ENCODE assay signal across 19 mouse cellular contexts in the genomic region with DNA sequence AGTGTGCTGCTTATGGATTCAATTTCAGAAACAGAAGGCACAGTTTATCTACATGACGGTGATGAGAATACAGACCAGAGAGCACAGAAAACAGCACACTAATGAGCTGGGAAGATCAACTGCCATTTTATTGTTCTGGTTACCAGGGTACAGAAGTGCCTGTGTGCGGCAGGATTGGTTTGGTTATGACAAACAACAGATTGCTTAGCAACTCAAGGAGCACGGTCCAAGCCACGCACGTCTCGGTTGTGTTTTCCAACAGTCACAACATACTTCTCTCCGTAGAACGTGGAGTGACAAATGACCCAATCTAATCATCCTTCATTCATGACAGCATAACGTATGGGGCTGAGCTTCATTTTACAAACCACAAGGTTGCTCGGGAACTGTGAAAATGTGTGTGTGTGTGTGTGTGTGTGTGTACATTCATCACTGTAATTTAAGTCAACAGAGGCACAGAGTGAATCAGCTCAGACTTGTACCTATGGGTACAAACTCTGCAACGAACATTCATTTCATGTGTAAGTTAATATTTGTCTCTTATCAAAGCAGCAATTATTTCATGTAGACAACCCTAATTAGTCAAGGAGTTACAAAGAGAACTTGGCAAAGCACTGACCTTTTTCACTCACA.
A peak's percentile ranks its signal among the peaks of the same experiment; 100 is the strongest.
DNase-seq lines count a peak whose midpoint lies in the region; ATAC-seq and TF ChIP-seq lines count a peak whose summit lies in the region.
"Had no signal": no experiment of that assay in that cellular context is flagged by ENCODE, and none has a peak within 500 bp of the region (broad histone marks: within the 10 kb centered on the region; RNA-seq: fewer than 3 reads in every experiment).

No protein-coding gene starts in this region.

- H3K36me3 ChIP-seq in lung, embryonic 14.5 days (ENCODE audit: insufficient read depth), result no peaks in the 10 kb centered on the region
- no peaks in the 10 kb centered on the region for H3K36me3 ChIP-seq in forebrain, embryonic 12.5 days (replicated peaks)
- H3K36me3 ChIP-seq in forebrain, embryonic 15.5 days, result no peaks in the 10 kb centered on the region
- no peaks in the 10 kb centered on the region for H3K36me3 ChIP-seq in thymus, adult 2 months (ENCODE audit: control insufficient read depth, insufficient read depth, low read length)
- H3K36me3 ChIP-seq: heart, embryonic 10.5 days; liver, embryonic 13.5 days; midbrain, embryonic 12.5 days had no signal

- H3K27ac ChIP-seq in lung, embryonic 14.5 days (ENCODE audit: low read depth), result no peak overlapping the region
- H3K27ac ChIP-seq in forebrain, embryonic 12.5 days, result no peak overlapping the region
- no peak overlapping the region for H3K27ac ChIP-seq in forebrain, embryonic 15.5 days (replicated peaks)
- no peak overlapping the region for H3K27ac ChIP-seq in thymus, adult 2 months (ENCODE audit: control insufficient read depth, insufficient read depth, low read length)
- H3K27ac ChIP-seq: heart, embryonic 10.5 days; left cerebral cortex, adult 2 months; liver, embryonic 13.5 days; midbrain, embryonic 12.5 days had no signal

- H3K9ac ChIP-seq in lung, embryonic 14.5 days, result no peak overlapping the region
- no peak overlapping the region for H3K9ac ChIP-seq in forebrain, embryonic 12.5 days
- H3K9ac ChIP-seq in forebrain, embryonic 15.5 days (replicated peaks), result no peak overlapping the region
- H3K9ac ChIP-seq: liver, embryonic 13.5 days; midbrain, embryonic 12.5 days had no signal

- 38% methylated on average over 11 of the region's 11 CpGs for WGBS in lung, embryonic 14.5 days
- WGBS in forebrain, embryonic 12.5 days, result 59% methylated on average over 11 of the region's 11 CpGs
- WGBS in forebrain, embryonic 15.5 days, result 49% methylated on average over 11 of the region's 11 CpGs
- 93% methylated on average over 11 of the region's 11 CpGs for WGBS in thymus, adult 2 months

- ATAC-seq in lung, embryonic 14.5 days (ENCODE audit: insufficient read depth), result no peak
- peak; percentile 46; the same call in 1 of the 2 replicates for ATAC-seq in forebrain, embryonic 12.5 days (ENCODE audit: low FRiP score)
- peak; percentile 70 for ATAC-seq in forebrain, embryonic 15.5 days (replicated peaks)
- ATAC-seq: CD4-positive, CD25-positive, alpha-beta regulatory T cell, adult 4 months; intestine, embryonic 16.5 days had no signal

- no peaks in the 10 kb centered on the region for H3K27me3 ChIP-seq in lung, embryonic 14.5 days (ENCODE audit: insufficient read depth, low read length)
- H3K27me3 ChIP-seq in forebrain, embryonic 12.5 days, result no peaks in the 10 kb centered on the region
- H3K27me3 ChIP-seq in forebrain, embryonic 15.5 days, result no peaks in the 10 kb centered on the region
- no peaks in the 10 kb centered on the region for H3K27me3 ChIP-seq in thymus, adult 2 months (ENCODE audit: control insufficient read depth, insufficient read depth, low read length)
- H3K27me3 ChIP-seq: liver, embryonic 13.5 days; midbrain, embryonic 12.5 days had no signal

- H3K4me2 ChIP-seq in lung, embryonic 14.5 days, result no peak overlapping the region
- no peak overlapping the region for H3K4me2 ChIP-seq in forebrain, embryonic 12.5 days
- no peak overlapping the region for H3K4me2 ChIP-seq in forebrain, embryonic 15.5 days (replicated peaks)
- H3K4me2 ChIP-seq: liver, embryonic 13.5 days; midbrain, embryonic 12.5 days had no signal

- no peaks in the 10 kb centered on the region for H3K4me1 ChIP-seq in lung, embryonic 14.5 days (ENCODE audit: insufficient read depth)
- H3K4me1 ChIP-seq in forebrain, embryonic 12.5 days, result peaks cover 7% of the 10 kb centered on the region; the same call in 1 of the 2 replicates
- peaks cover 11% of the 10 kb centered on the region; the same call in 1 of the 2 replicates for H3K4me1 ChIP-seq in forebrain, embryonic 15.5 days
- no peaks in the 10 kb centered on the region for H3K4me1 ChIP-seq in thymus, adult 2 months (replicated peaks; ENCODE audit: control insufficient read depth, insufficient read depth, low read length)
- H3K4me1 ChIP-seq: heart, embryonic 10.5 days; midbrain, embryonic 12.5 days had no signal

- no peak for TF ChIP-seq POLR2A in thymus, adult 2 months (IDR thresholded peaks at IDR 0.05; ENCODE audit: control insufficient read depth, extremely low read depth, insufficient read depth, low read length, poor library complexity)

- DNase-seq in lung, embryonic 14.5 days, result peak; percentile 0
- DNase-seq in lung, postnatal 4 days, result no peak
- peak; percentile 55 for DNase-seq in retina, embryonic 14.5 days (ENCODE audit: low spot score)
- no peak for DNase-seq in B cell, adult 2 months
- no peak for DNase-seq in thymus, adult 2 months
- DNase-seq: adrenal gland, postnatal 36 days; cerebellum, postnatal 10 days; heart, postnatal 14 days; liver, embryonic 13.5 days; thymus, postnatal 36 days had no signal

- H3K9me3 ChIP-seq in lung, embryonic 14.5 days (ENCODE audit: low read depth, low read length), result no peaks in the 10 kb centered on the region
- no peaks in the 10 kb centered on the region for H3K9me3 ChIP-seq in forebrain, embryonic 12.5 days
- no peaks in the 10 kb centered on the region for H3K9me3 ChIP-seq in forebrain, embryonic 15.5 days
- H3K9me3 ChIP-seq: G1E; heart, embryonic 10.5 days; liver, embryonic 13.5 days; midbrain, embryonic 12.5 days had no signal

- TF ChIP-seq CTCF in lung, embryonic 14.5 days (IDR thresholded peaks at IDR 0.05; ENCODE audit: low read depth), result no peak
- no peak for TF ChIP-seq CTCF in thymus, adult 2 months (IDR thresholded peaks at IDR 0.05; ENCODE audit: borderline replicate concordance, control insufficient read depth, extremely low read depth, insufficient read depth, low read length, poor library complexity)

- H3K4me3 ChIP-seq in lung, embryonic 14.5 days (ENCODE audit: low read depth, low read length), result no peak overlapping the region
- no peak overlapping the region for H3K4me3 ChIP-seq in forebrain, embryonic 12.5 days (replicated peaks)
- no peak overlapping the region for H3K4me3 ChIP-seq in forebrain, embryonic 15.5 days
- H3K4me3 ChIP-seq in thymus, adult 2 months (ENCODE audit: control insufficient read depth, insufficient read depth, low read length), result no peak overlapping the region
- H3K4me3 ChIP-seq: heart, embryonic 10.5 days; left cerebral cortex, adult 2 months; liver, embryonic 13.5 days; midbrain, embryonic 12.5 days; myocyte had no signal

Comparison
In these comparisons a context has a peak if more than half of its experiments do, and no peak if none do; other contexts are left out.
1. DNase-seq: peak in lung, embryonic 14.5 days (single experiment) and retina, embryonic 14.5 days (single experiment); none in lung, postnatal 4 days (0 of 2), B cell, adult 2 months (0 of 2) and thymus, adult 2 months (single experiment).